Mouse (Mus musculus) forebrain, embryonic 11.5 days (tissue): ENCODE data around the gene Dusp27. TPM values are rescaled to one million over a fixed set of nuclear protein-coding genes. Genes with fewer than 3 reads are reported as not detected.

Experiments
- ATAC-seq: fragments of 200-750 bp; cut with Nextera tagmentation; replicated peaks from 2 replicates; pipeline ENCODE4 v1.8.0; 2017; ENCODE audit warnings: moderate TSS enrichment; ENCODE audit not compliant: low FRiP score
- DNase-seq: peaks from one replicate; pipeline ENCODE4 v3.0.0-alpha.2; 2017; ENCODE audit warnings: low spot score
- H3K27ac ChIP-seq: fragments of 300-500 bp; sonication (generic); 2 replicates; pipeline ENCODE4 v1.5.1; 2014; ENCODE audit warnings: low read depth, low read length
- H3K27me3 ChIP-seq: fragments of 300-500 bp; sonication (generic); 2 replicates; pipeline ENCODE4 v1.6.1; 2014; ENCODE audit warnings: mild to moderate bottlenecking, low read length, mixed read lengths; ENCODE audit not compliant: control insufficient read depth, insufficient read depth
- H3K36me3 ChIP-seq: fragments of 300-500 bp; sonication (generic); 2 replicates; pipeline ENCODE4 v1.6.1; 2014; ENCODE audit warnings: mild to moderate bottlenecking, low read length, moderate library complexity, mixed read lengths; ENCODE audit not compliant: control insufficient read depth, insufficient read depth
- H3K4me1 ChIP-seq: fragments of 300-500 bp; sonication (generic); replicated peaks from 2 replicates; pipeline ENCODE4 v1.6.1; 2014; ENCODE audit warnings: low read length, mixed read lengths; ENCODE audit not compliant: control insufficient read depth, insufficient read depth
- H3K4me2 ChIP-seq: fragments of 300-500 bp; sonication (generic); 2 replicates; pipeline ENCODE4 v1.6.1; 2014; ENCODE audit warnings: low read depth, mild to moderate bottlenecking, low read length, moderate library complexity, mixed read lengths; ENCODE audit not compliant: severe bottlenecking
- H3K4me3 ChIP-seq: fragments of 300-500 bp; sonication (generic); 2 replicates; pipeline ENCODE4 v1.5.1; 2014; ENCODE audit warnings: low read depth, low read length
- H3K9ac ChIP-seq: fragments of 300-500 bp; sonication (generic); 2 replicates; pipeline ENCODE4 v1.6.1; 2014; ENCODE audit warnings: low read length
- H3K9me3 ChIP-seq: fragments of 300-500 bp; sonication (generic); 2 replicates; pipeline ENCODE4 v1.6.1; 2016; ENCODE audit warnings: low read length, mixed read lengths; ENCODE audit not compliant: control insufficient read depth
- WGBS: fragments of 180-500 bp; shearing (Covaris S2); extraction: QIAGEN DNeasy Blood & Tissue Kit; methylation state at CpG from one replicate; pipeline ENCODE4 v1.1.7; 2014; 5-methylcytosine and 5-hydroxymethylcytosine counted together
- polyA plus RNA-seq: library from polyadenylated mRNA; unstranded; fragments of >200 nt; fragmentation: Nextera tagmentation; extraction: Ambion mirVana; gene quantifications from 2 replicates; pipeline ENCODE4 v1.2.1, GENCODE M21; 2014

Dusp27 gene
- polyA plus RNA-seq, 1 experiment from 2014 or later, result 1.8 TPM

GRCm38 (mm10) chr1:166124932-166125593, 2.7 kb downstream of the Dusp27 start:
- no peak for ATAC-seq
- no peak overlapping the region for H3K9ac ChIP-seq
- WGBS, result 63% methylated on average over 8 of the region's 8 CpGs

GRCm38 (mm10) chr1:166123751-166124150, 4.0 kb downstream of the Dusp27 start:
- no peaks in the 10 kb centered on the region; the same call in 1 of the 2 replicates for H3K9me3 ChIP-seq
- H3K4me1 ChIP-seq, result no peaks in the 10 kb centered on the region
- no peak overlapping the region for H3K4me2 ChIP-seq
- no peaks in the 10 kb centered on the region for H3K36me3 ChIP-seq
- ATAC-seq (no peak), DNase-seq (peak; percentile 20)
- no peak overlapping the region for H3K9ac ChIP-seq
- no peak overlapping the region for H3K27ac ChIP-seq
- 92% methylated on average over 8 of the region's 8 CpGs for WGBS
- H3K27me3 ChIP-seq, result no peaks in the 10 kb centered on the region
- H3K4me3 ChIP-seq, result no peak overlapping the region

More at GRCm38 (mm10) chr1:166124932-166125593, 2.7 kb downstream of the Dusp27 start:
- Histone ChIP-seq H3K36me3 (no peaks in the 10 kb centered on the region), H3K9me3 (no peaks in the 10 kb centered on the region; the same call in 1 of the 2 replicates), H3K27me3 (no peaks in the 10 kb centered on the region), H3K4me1 (no peaks in the 10 kb centered on the region), H3K27ac (no peak overlapping the region), H3K4me2 (no peak overlapping the region), H3K4me3 (no peak overlapping the region)
- DNase-seq, result peak; percentile 15

- no peaks in the 10 kb centered on the region for H3K27me3 ChIP-seq
- H3K4me3 ChIP-seq, result no peak overlapping the region
- H3K4me1 ChIP-seq, result no peaks in the 10 kb centered on the region
- no peak overlapping the region for H3K27ac ChIP-seq
- no peak overlapping the region for H3K9ac ChIP-seq
- WGBS, result 90% methylated on average over 1 of the region's 1 CpGs
- DNase-seq (peak; percentile 21), ATAC-seq (no peak)
- H3K36me3 ChIP-seq, result no peaks in the 10 kb centered on the region
- H3K9me3 ChIP-seq, result no peaks in the 10 kb centered on the region; the same call in 1 of the 2 replicates
- H3K4me2 ChIP-seq, result no peak overlapping the region
Measured at GRCm38 (mm10) chr1:166123045-166123444, 4.7 kb downstream of the Dusp27 start.

DNA sequence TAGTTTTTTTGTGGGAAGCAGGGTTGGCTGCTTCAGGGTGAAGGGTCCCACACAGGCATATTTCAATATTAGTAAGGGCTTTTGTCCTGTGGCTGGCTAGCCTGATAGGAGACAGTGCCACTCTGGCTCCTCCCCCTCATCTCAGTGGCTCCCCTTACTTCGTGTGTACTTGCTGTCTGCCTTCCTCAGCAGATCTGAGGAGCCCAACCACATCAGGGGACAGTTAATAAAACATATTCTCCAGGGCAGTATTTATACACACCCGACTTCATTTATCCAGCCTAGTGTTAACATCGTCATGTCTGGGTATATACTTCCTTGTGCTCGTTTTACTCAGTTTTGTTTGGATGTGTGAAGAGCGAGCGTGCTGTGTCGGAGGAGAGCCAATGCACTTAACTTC, 5.6 kb downstream of the Dusp27 start:
- no peaks in the 10 kb centered on the region for H3K36me3 ChIP-seq
- no peak for ATAC-seq
- H3K9ac ChIP-seq, result no peak overlapping the region

DNA sequence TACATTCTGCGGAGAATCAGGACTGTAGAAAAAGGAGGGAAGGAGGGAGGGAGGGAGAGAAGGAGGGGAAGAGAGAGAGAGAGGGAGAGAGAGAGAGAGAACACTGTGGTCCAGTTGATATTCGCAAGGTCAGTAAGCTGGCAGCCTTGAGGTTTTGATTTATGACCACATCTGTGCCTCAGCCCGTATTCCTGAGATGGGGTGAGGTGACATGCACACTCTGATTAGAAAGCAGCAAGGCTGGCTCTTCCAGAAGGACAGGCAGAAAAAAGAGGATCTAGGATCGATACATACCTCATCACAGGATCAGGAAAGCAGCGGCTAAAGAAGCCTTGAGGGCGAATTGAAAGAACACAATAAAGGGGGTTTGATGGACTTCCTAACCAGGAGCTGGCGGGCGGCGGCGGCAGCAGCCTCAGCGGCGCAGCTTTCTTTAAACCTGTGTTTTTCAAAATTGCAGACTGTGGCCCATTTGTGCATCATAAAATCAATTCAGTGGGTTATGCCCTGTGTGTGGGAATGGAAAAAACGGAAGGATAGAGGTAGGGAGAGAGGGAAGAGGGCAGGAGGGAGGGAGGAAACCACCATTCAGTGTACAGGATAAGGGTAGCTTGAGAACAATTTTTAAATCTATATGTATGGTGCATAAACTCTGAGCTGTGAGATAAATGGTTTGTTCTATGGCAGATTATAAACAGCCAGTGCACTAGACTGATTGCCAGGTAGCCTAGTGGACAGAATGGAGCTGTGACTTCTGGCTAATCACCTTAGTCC, 9.7 kb downstream of the Dusp27 start:
- WGBS, result 57% methylated on average over 13 of the region's 13 CpGs
- H3K9me3 ChIP-seq, result no peaks in the 10 kb centered on the region; the same call in 1 of the 2 replicates
- DNase-seq (no peak), ATAC-seq (no peak)
- H3K27me3 ChIP-seq, result no peaks in the 10 kb centered on the region
- no peaks in the 10 kb centered on the region for H3K4me1 ChIP-seq
- H3K27ac ChIP-seq, result no peak overlapping the region
- no peak overlapping the region for H3K4me2 ChIP-seq
- H3K4me3 ChIP-seq, result no peak overlapping the region
- H3K9ac ChIP-seq, result no peak overlapping the region
- no peaks in the 10 kb centered on the region for H3K36me3 ChIP-seq

More for the DNA sequence above, 5.6 kb downstream of the Dusp27 start:
- H3K4me1 ChIP-seq, result no peaks in the 10 kb centered on the region
- DNase-seq, result peak; percentile 28
- no peak overlapping the region for H3K4me2 ChIP-seq
- H3K27me3 ChIP-seq, result no peaks in the 10 kb centered on the region
- H3K9me3 ChIP-seq, result no peaks in the 10 kb centered on the region; the same call in 1 of the 2 replicates
- WGBS, result 82% methylated on average over 7 of the region's 7 CpGs
- no peak overlapping the region for H3K4me3 ChIP-seq
- no peak overlapping the region for H3K27ac ChIP-seq

GRCm38 (mm10) chr1:166115719-166116118, 12.0 kb downstream of the Dusp27 start:
- no peaks in the 10 kb centered on the region for H3K27me3 ChIP-seq
- WGBS, result 91% methylated on average over 4 of the region's 4 CpGs
- no peak overlapping the region for H3K27ac ChIP-seq
- ATAC-seq, result no peak
- H3K4me1 ChIP-seq, result no peaks in the 10 kb centered on the region
- DNase-seq, result no peak
- H3K36me3 ChIP-seq, result no peaks in the 10 kb centered on the region
- no peaks in the 10 kb centered on the region for H3K9me3 ChIP-seq
- H3K4me3 ChIP-seq, result no peak overlapping the region
- no peak overlapping the region for H3K9ac ChIP-seq
- no peak overlapping the region for H3K4me2 ChIP-seq

DNA sequence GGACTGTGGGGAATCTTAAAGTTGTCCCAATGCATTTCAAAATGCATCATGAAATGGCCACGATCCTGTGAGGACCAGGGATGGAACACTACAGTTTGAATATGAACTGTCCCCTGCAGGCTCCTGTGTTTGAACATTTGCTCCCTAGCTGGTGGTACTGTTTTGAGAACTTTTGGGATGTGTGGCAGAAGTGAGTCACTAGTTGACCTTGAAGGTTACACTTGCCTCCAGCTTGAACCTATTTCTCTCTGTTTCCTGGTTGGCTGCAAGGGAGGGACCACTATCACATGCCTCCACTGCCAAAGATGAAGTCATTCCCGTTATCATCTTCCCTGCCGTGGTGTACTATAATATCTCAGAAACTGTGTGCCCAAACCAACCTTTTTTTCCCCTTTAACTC, 12.7 kb downstream of the Dusp27 start:
- no peaks in the 10 kb centered on the region for H3K9me3 ChIP-seq
- no peak overlapping the region for H3K4me2 ChIP-seq
- H3K27me3 ChIP-seq, result no peaks in the 10 kb centered on the region
- no peaks in the 10 kb centered on the region for H3K4me1 ChIP-seq
- H3K4me3 ChIP-seq, result no peak overlapping the region
- H3K27ac ChIP-seq, result no peak overlapping the region
- H3K9ac ChIP-seq, result no peak overlapping the region
- ATAC-seq (no peak), DNase-seq (no peak)
- no peaks in the 10 kb centered on the region for H3K36me3 ChIP-seq
- whole genome bisulfite sequencing, result 91% methylated on average over 3 of the region's 3 CpGs

- H3K4me3 ChIP-seq, result no peak overlapping the region
- H3K4me1 ChIP-seq, result no peaks in the 10 kb centered on the region
- no peaks in the 10 kb centered on the region for H3K9me3 ChIP-seq
- no peak overlapping the region for H3K9ac ChIP-seq
- no peak overlapping the region for H3K4me2 ChIP-seq
- ATAC-seq (no peak), DNase-seq (no peak)
- H3K36me3 ChIP-seq, result no peaks in the 10 kb centered on the region
- H3K27ac ChIP-seq, result no peak overlapping the region
- H3K27me3 ChIP-seq, result no peaks in the 10 kb centered on the region
- 86% methylated on average over 6 of the region's 6 CpGs for WGBS
Measured at GRCm38 (mm10) chr1:166105464-166105863, 22.3 kb downstream of the Dusp27 start.
